Mouse (Mus musculus) spleen, postnatal 14 days (tissue): ENCODE measurements at regions not wholly inside any gene's neighbourhood (a gene's known extent, or its start where the extent isn't known, plus 50 kb on each side); places are given as distances from the start of the nearest gene placed in this dataset.

Experiments used
- DNase-seq, 2 experiments: peaks; one replicate each; pipeline ENCODE4 v3.0.0; 2021 to 2022; ENCODE audit warnings: low spot score in 2 of 2

- no peak for DNase-seq
Measured at GRCm38 (mm10) chr2:50538068-50538467, 241.5 kb upstream of the Mmadhc start.

- DNase-seq: no peak
Measured at GRCm38 (mm10) chr2:50535085-50535878, 238.7 kb upstream of the Mmadhc start.

- DNase-seq: no peak
Measured at GRCm38 (mm10) chr2:50533702-50534101, 237.1 kb upstream of the Mmadhc start.

- DNase-seq: no peak
Measured at GRCm38 (mm10) chr2:50527425-50527824, 230.8 kb upstream of the Mmadhc start.

GRCm38 (mm10) chr2:50524838-50525615 is 228.4 kb upstream of the Mmadhc start:
- DNase-seq: no peak

- no peak for DNase-seq
Measured at GRCm38 (mm10) chr2:50520169-50520568, 223.6 kb upstream of the Mmadhc start.

GRCm38 (mm10) chr2:50519129-50519504 is 222.5 kb upstream of the Mmadhc start:
- DNase-seq: no peak

GRCm38 (mm10) chr2:50518371-50519128 is 221.9 kb upstream of the Mmadhc start:
- DNase-seq: no peak

- DNase-seq: no peak
Measured at GRCm38 (mm10) chr2:50513276-50513675, 216.7 kb upstream of the Mmadhc start.

GRCm38 (mm10) chr2:50498713-50499112 is 202.1 kb upstream of the Mmadhc start:
- no peak for DNase-seq

GRCm38 (mm10) chr2:50496057-50496433 is 199.4 kb upstream of the Mmadhc start:
- DNase-seq: no peak

- DNase-seq: no peak
Measured at GRCm38 (mm10) chr2:50495141-50496056, 198.8 kb upstream of the Mmadhc start.

GRCm38 (mm10) chr2:50493597-50494335 is 197.2 kb upstream of the Mmadhc start:
- no peak for DNase-seq

GRCm38 (mm10) chr2:50463799-50464198 is 167.2 kb upstream of the Mmadhc start:
- DNase-seq: no peak

- no peak for DNase-seq
Measured at GRCm38 (mm10) chr2:50462378-50462777, 165.8 kb upstream of the Mmadhc start.

- DNase-seq: no peak
Measured at GRCm38 (mm10) chr2:50456654-50457053, 160.1 kb upstream of the Mmadhc start.

- no peak for DNase-seq
Measured at GRCm38 (mm10) chr2:50448117-50448516, 151.5 kb upstream of the Mmadhc start.

GRCm38 (mm10) chr2:50445963-50446485 is 149.4 kb upstream of the Mmadhc start:
- no peak for DNase-seq

- DNase-seq: no peak
Measured at GRCm38 (mm10) chr2:50440333-50440732, 143.7 kb upstream of the Mmadhc start.

- DNase-seq: no peak
Measured at GRCm38 (mm10) chr2:50433166-50433565, 136.6 kb upstream of the Mmadhc start.
